Mouse (Mus musculus) myocyte (in vitro differentiated cells): ENCODE results near the gene Exoc3l.
A peak's percentile ranks its signal among the peaks of the same experiment; 100 is the strongest.

Experiments used
- CEBPB ChIP-seq: IDR thresholded peaks from 2 replicates; pipeline ENCODE4 v1.6.1; 2011; ENCODE audit warnings: mild to moderate bottlenecking, moderate library complexity; ENCODE audit not compliant: poor library complexity, insufficient read depth, severe bottlenecking
- E2F4 ChIP-seq: IDR thresholded peaks from one replicate; pipeline ENCODE4 v1.6.1; 2011; ENCODE audit warnings: mild to moderate bottlenecking, control low read depth, moderate library complexity; ENCODE audit not compliant: insufficient read depth
- MAX ChIP-seq: IDR thresholded peaks from one replicate; pipeline ENCODE4 v1.6.1; 2011; ENCODE audit warnings: low read depth, mild to moderate bottlenecking, control low read depth
- MYOG ChIP-seq, 3 experiments: IDR thresholded peaks; one replicate each; pipeline ENCODE4 v1.6.1; 2011; ENCODE audit warnings: control low read depth in 2 of 3, low read depth in 2 of 3, mild to moderate bottlenecking in 2 of 3; ENCODE audit not compliant: insufficient read length in 2 of 3, control insufficient read depth in 1 of 3, insufficient read depth in 1 of 3
- POLR2A ChIP-seq: IDR thresholded peaks from one replicate; pipeline ENCODE4 v1.6.1; 2011; ENCODE audit warnings: low read depth, mild to moderate bottlenecking, control low read depth, moderate library complexity; ENCODE audit not compliant: insufficient read length
- POLR2AphosphoS2 ChIP-seq: IDR thresholded peaks from one replicate; pipeline ENCODE4 v1.6.1; 2011; ENCODE audit warnings: low read depth, control low read depth; ENCODE audit not compliant: insufficient read length
- REST ChIP-seq: IDR thresholded peaks from one replicate; pipeline ENCODE4 v1.6.1; 2011; ENCODE audit warnings: mild to moderate bottlenecking, control low read depth, moderate library complexity; ENCODE audit not compliant: insufficient read depth, insufficient read length
- TCF12 ChIP-seq: IDR thresholded peaks from one replicate; pipeline ENCODE4 v1.6.1; 2011; ENCODE audit warnings: mild to moderate bottlenecking, control low read depth; ENCODE audit not compliant: poor library complexity, insufficient read depth, severe bottlenecking
- TCF3 ChIP-seq: IDR thresholded peaks from one replicate; pipeline ENCODE4 v1.6.1; 2011; ENCODE audit warnings: low read depth, control low read depth; ENCODE audit not compliant: insufficient read length
- USF1 ChIP-seq: IDR thresholded peaks from one replicate; pipeline ENCODE4 v1.6.1; 2011; ENCODE audit warnings: low read depth, mild to moderate bottlenecking, control low read depth, moderate library complexity

- TF ChIP-seq POLR2A (peak; percentile 84), E2F4 (no peak), TCF12 (no peak), MYOG (IDR thresholded peaks at IDR 0.05; ENCODE audit: control insufficient read depth in 1 of 3, insufficient read depth in 1 of 3, insufficient read length in 2 of 3, low read depth in 2 of 3) (peak in 1 of 3 experiments; percentile 18), TCF3 (no peak), MAX (no peak), USF1 (no peak), CEBPB (no peak), POLR2AphosphoS2 (peak; percentile 71), REST (no peak)
These were observed 6.8 kb downstream of the Exoc3l start for GRCm38 (mm10) chr8:105288958-105289732.
